Mouse (Mus musculus): ENCODE data around the gene Kcnj9. TPM values are rescaled to one million over a fixed set of nuclear protein-coding genes. Genes with fewer than 3 reads are reported as not detected.
A peak's percentile ranks its signal among the peaks of the same experiment; 100 is the strongest.

Gene Kcnj9
- total and polyA plus RNA-seq, 2 experiments from 2014 or later = not detected

DNA sequence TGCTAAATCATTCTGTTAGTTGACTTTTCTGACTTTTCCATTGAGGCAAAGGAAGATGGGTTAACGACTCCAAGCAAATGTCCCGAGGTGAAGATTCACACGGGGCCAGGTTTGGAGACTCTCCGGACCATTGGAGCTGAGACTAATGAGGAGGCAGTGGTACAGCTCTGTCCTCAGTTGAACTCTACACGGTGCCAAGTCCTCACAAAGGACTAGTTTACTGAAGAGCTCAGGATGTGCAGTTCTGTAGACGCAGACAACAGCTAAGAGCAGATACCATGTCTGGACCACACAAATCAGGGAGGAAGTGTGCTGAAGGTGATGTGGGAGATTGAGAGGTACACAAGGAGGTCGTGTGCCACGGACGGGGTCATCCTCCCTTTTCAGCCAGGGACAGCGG, 29.2 kb upstream of the Kcnj9 start:
- Histone ChIP-seq H3K9me3 (replicated peaks; ENCODE audit: control insufficient read depth, low read length) (no peaks in the 10 kb centered on the region), H3K9ac (replicated peaks; ENCODE audit: low read depth, low read length) (no peak overlapping the region), H3K36me3 (replicated peaks; ENCODE audit: control insufficient read depth, insufficient read depth, low read length) (no peaks in the 10 kb centered on the region), H3K4me3 (ENCODE audit: low read depth, low read length) (no peak overlapping the region), H3K27me3 (ENCODE audit: control insufficient read depth, insufficient read depth, low read length) (peaks cover 8% of the 10 kb centered on the region; the same call in 1 of the 2 replicates), H3K4me2 (ENCODE audit: low read depth, low read length) (no peak overlapping the region), H3K4me1 (ENCODE audit: control insufficient read depth, insufficient read depth) (no peaks in the 10 kb centered on the region), H3K27ac (ENCODE audit: low read depth) (no peak overlapping the region)
- ATAC-seq (ENCODE audit: insufficient read depth, low read depth) (no peak), DNase-seq (ENCODE audit: low spot score) (no peak)
- TF ChIP-seq CTCF (IDR thresholded peaks at IDR 0.05; ENCODE audit: low read depth) (no peak), EP300 (IDR thresholded peaks at IDR 0.05; ENCODE audit: low read depth) (no peak)
- WGBS = 68% methylated on average over 10 of the region's 10 CpGs

- TF ChIP-seq CTCF (IDR thresholded peaks at IDR 0.05; ENCODE audit: low read depth) = peak; percentile 78
- no peak for TF ChIP-seq EP300 (IDR thresholded peaks at IDR 0.05; ENCODE audit: low read depth)
- Histone ChIP-seq H3K4me1 (ENCODE audit: control insufficient read depth, insufficient read depth) (no peaks in the 10 kb centered on the region), H3K4me3 (ENCODE audit: low read depth, low read length) (no peak overlapping the region), H3K36me3 (replicated peaks; ENCODE audit: control insufficient read depth, insufficient read depth, low read length) (no peaks in the 10 kb centered on the region), H3K9ac (replicated peaks; ENCODE audit: low read depth, low read length) (no peak overlapping the region), H3K4me2 (ENCODE audit: low read depth, low read length) (no peak overlapping the region), H3K9me3 (replicated peaks; ENCODE audit: control insufficient read depth, low read length) (no peaks in the 10 kb centered on the region), H3K27me3 (ENCODE audit: control insufficient read depth, insufficient read depth, low read length) (peaks cover 8% of the 10 kb centered on the region; the same call in 1 of the 2 replicates), H3K27ac (ENCODE audit: low read depth) (no peak overlapping the region)
- WGBS = 0% methylated on average over 1 of the region's 1 CpGs
- ATAC-seq (ENCODE audit: insufficient read depth, low read depth) (peak; percentile 70), DNase-seq (ENCODE audit: low spot score) (peak; percentile 43)
Measured at GRCm38 (mm10) chr1:172357550-172357949, 28.4 kb upstream of the Kcnj9 start.

DNA sequence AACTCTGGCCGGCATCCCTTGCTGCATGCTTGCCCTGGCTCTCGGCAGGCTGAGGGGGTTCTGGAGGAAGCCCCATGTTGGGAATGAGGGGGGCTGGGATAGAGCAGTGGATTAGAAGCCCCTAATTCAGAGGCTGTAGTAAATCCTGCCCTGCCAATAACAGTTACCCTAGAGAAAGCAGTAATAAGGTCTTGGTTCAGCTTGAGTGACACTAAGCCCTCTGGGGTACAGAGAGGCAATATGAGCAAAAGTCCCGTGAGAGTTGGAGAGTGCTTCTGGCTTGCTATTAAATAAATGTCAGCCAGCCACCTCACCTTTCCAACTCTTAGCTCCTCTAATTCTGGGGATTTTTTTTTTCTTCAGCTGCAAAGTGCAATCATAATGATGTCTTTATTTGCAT, 26.2 kb upstream of the Kcnj9 start:
- no peak overlapping the region for H3K27ac ChIP-seq (ENCODE audit: low read depth)
- no peak overlapping the region for H3K4me2 ChIP-seq (ENCODE audit: low read depth, low read length)
- ATAC-seq (ENCODE audit: insufficient read depth, low read depth) = no peak
- no peak overlapping the region for H3K4me3 ChIP-seq (ENCODE audit: low read depth, low read length)
- H3K4me1 ChIP-seq (ENCODE audit: control insufficient read depth, insufficient read depth) = no peaks in the 10 kb centered on the region; the same call in 1 of the 2 replicates
- no peaks in the 10 kb centered on the region for H3K36me3 ChIP-seq (replicated peaks; ENCODE audit: control insufficient read depth, insufficient read depth, low read length)
- TF ChIP-seq EP300 (IDR thresholded peaks at IDR 0.05; ENCODE audit: low read depth) (no peak), CTCF (IDR thresholded peaks at IDR 0.05; ENCODE audit: low read depth) (no peak)
- no peak overlapping the region for H3K9ac ChIP-seq (replicated peaks; ENCODE audit: low read depth, low read length)
- 48% methylated on average over 3 of the region's 3 CpGs for WGBS
- no peaks in the 10 kb centered on the region for H3K9me3 ChIP-seq (replicated peaks; ENCODE audit: control insufficient read depth, low read length)
- peaks cover 21% of the 10 kb centered on the region; the same call in 1 of the 2 replicates for H3K27me3 ChIP-seq (ENCODE audit: control insufficient read depth, insufficient read depth, low read length)
- DNase-seq (ENCODE audit: low spot score) = no peak

GRCm38 (mm10) chr1:172352453-172352852, 23.3 kb upstream of the Kcnj9 start:
- no peaks in the 10 kb centered on the region for H3K9me3 ChIP-seq (replicated peaks; ENCODE audit: control insufficient read depth, low read length)
- H3K27me3 ChIP-seq (ENCODE audit: control insufficient read depth, insufficient read depth, low read length) = peaks cover 33% of the 10 kb centered on the region; the same call in 1 of the 2 replicates
- H3K9ac ChIP-seq (replicated peaks; ENCODE audit: low read depth, low read length) = no peak overlapping the region
- peaks cover 2% of the 10 kb centered on the region; the same call in 1 of the 2 replicates for H3K4me1 ChIP-seq (ENCODE audit: control insufficient read depth, insufficient read depth)
- H3K4me3 ChIP-seq (ENCODE audit: low read depth, low read length) = no peak overlapping the region
- H3K4me2 ChIP-seq (ENCODE audit: low read depth, low read length) = no peak overlapping the region
- DNase-seq (ENCODE audit: low spot score) = no peak
- TF ChIP-seq EP300 (IDR thresholded peaks at IDR 0.05; ENCODE audit: low read depth) (no peak), CTCF (IDR thresholded peaks at IDR 0.05; ENCODE audit: low read depth) (no peak)
- ATAC-seq (ENCODE audit: insufficient read depth, low read depth) = no peak
- H3K27ac ChIP-seq (ENCODE audit: low read depth) = no peak overlapping the region
- H3K36me3 ChIP-seq (replicated peaks; ENCODE audit: control insufficient read depth, insufficient read depth, low read length) = no peaks in the 10 kb centered on the region
- 67% methylated on average over 3 of the region's 3 CpGs for WGBS

DNA sequence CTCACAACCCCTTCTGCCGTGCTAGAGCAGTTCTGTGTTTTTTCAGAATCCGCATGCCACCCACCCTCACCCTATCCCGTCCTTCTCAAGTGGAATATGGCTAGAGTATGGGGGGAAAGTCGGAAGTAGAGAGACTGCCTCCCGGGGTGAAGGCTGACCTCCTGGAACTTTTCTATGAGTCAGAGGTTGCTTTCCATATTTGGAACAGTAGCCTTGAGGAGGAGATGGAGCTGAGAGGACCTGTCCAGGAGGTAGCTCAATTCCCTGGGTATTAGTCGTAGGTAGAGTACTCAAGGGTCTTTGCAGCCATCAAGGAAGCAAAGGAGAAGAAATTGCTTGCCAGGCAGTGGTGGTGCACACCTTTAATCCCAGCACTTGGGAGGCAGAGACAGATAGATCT, 22.9 kb upstream of the Kcnj9 start:
- no peaks in the 10 kb centered on the region for H3K9me3 ChIP-seq (replicated peaks; ENCODE audit: control insufficient read depth, low read length)
- no peak overlapping the region for H3K4me2 ChIP-seq (ENCODE audit: low read depth, low read length)
- H3K27ac ChIP-seq (ENCODE audit: low read depth) = no peak overlapping the region
- H3K4me3 ChIP-seq (ENCODE audit: low read depth, low read length) = no peak overlapping the region
- TF ChIP-seq CTCF (IDR thresholded peaks at IDR 0.05; ENCODE audit: low read depth) (no peak), EP300 (IDR thresholded peaks at IDR 0.05; ENCODE audit: low read depth) (no peak)
- no peak for DNase-seq (ENCODE audit: low spot score)
- H3K9ac ChIP-seq (replicated peaks; ENCODE audit: low read depth, low read length) = no peak overlapping the region
- ATAC-seq (ENCODE audit: insufficient read depth, low read depth) = no peak
- peaks cover 2% of the 10 kb centered on the region; the same call in 1 of the 2 replicates for H3K4me1 ChIP-seq (ENCODE audit: control insufficient read depth, insufficient read depth)
- peaks cover 31% of the 10 kb centered on the region; the same call in 1 of the 2 replicates for H3K27me3 ChIP-seq (ENCODE audit: control insufficient read depth, insufficient read depth, low read length)
- 57% methylated on average over 6 of the region's 6 CpGs for WGBS
- H3K36me3 ChIP-seq (replicated peaks; ENCODE audit: control insufficient read depth, insufficient read depth, low read length) = no peaks in the 10 kb centered on the region
